Comparison of ENCODE assay signal across 21 mouse cellular contexts in genomic region chr4:145263583-145263982, GRCm38 (mm10). TPM values are rescaled to one million over a fixed set of nuclear protein-coding genes. Genes with fewer than 3 reads are reported as not detected.
"Had no signal": no experiment of that assay in that cellular context is flagged by ENCODE, and none has a peak within 500 bp of the region (broad histone marks: within the 10 kb centered on the region; RNA-seq: fewer than 3 reads in every experiment).

No protein-coding gene starts in this region.

- H3K9ac ChIP-seq: lung, embryonic 14.5 days; midbrain, embryonic 12.5 days; neural tube, embryonic 13.5 days; neural tube, embryonic 15.5 days; stomach, embryonic 15.5 days had no signal

- H3K4me2 ChIP-seq: lung, embryonic 14.5 days; midbrain, embryonic 12.5 days; neural tube, embryonic 13.5 days; neural tube, embryonic 15.5 days; stomach, embryonic 15.5 days had no signal

- H3K27ac ChIP-seq: midbrain, embryonic 10.5 days; midbrain, embryonic 12.5 days; neural tube, embryonic 13.5 days; neural tube, embryonic 15.5 days; stomach, embryonic 15.5 days; stomach, postnatal 0 days had no signal

- H3K9me3 ChIP-seq: midbrain, embryonic 10.5 days; midbrain, embryonic 12.5 days; neural tube, embryonic 13.5 days; neural tube, embryonic 15.5 days; stomach, embryonic 15.5 days had no signal

- H3K27me3 ChIP-seq: midbrain, embryonic 12.5 days; neural tube, embryonic 13.5 days; neural tube, embryonic 15.5 days; stomach, embryonic 15.5 days had no signal

- H3K4me1 ChIP-seq: midbrain, embryonic 10.5 days; midbrain, embryonic 12.5 days; neural tube, embryonic 13.5 days; neural tube, embryonic 15.5 days; stomach, embryonic 15.5 days had no signal

- ATAC-seq: midbrain, embryonic 16.5 days had no signal

- H3K36me3 ChIP-seq: midbrain, embryonic 10.5 days; midbrain, embryonic 12.5 days; neural tube, embryonic 13.5 days; neural tube, embryonic 15.5 days; stomach, embryonic 15.5 days had no signal

- H3K4me3 ChIP-seq: midbrain, embryonic 10.5 days; midbrain, embryonic 12.5 days; myocyte; neural tube, embryonic 13.5 days; neural tube, embryonic 15.5 days; stomach, embryonic 15.5 days had no signal

- DNase-seq: lung, adult 18-20 months; lung, embryonic 14.5 days; lung, postnatal 10 days; lung, postnatal 4 days; midbrain, embryonic 14.5 days; retina, postnatal 1 day; right cerebral cortex, adult 18-20 months; right cerebral cortex, postnatal 25 days; right cerebral cortex, postnatal 4 days; spleen, adult 18-20 months; thymus, adult 2 months; thymus, postnatal 25 days; thymus, postnatal 4 days had no signal

RNA-seq across cellular contexts. Expression of gene Tnfrsf8, which starts 51.4 kb away (rescaled TPM):
- polyA plus RNA-seq: midbrain, embryonic 10.5 days; midbrain, embryonic 12.5 days; neural tube, embryonic 13.5 days had no signal
